Mouse (Mus musculus): ENCODE measurements around the gene Atp8a1. TPM values are rescaled to one million over a fixed set of nuclear protein-coding genes. Genes with fewer than 3 reads are reported as not detected.

Gene Atp8a1
- total RNA-seq, 2 experiments from 2014 or later = 16.6 to 36.1 TPM

DNA sequence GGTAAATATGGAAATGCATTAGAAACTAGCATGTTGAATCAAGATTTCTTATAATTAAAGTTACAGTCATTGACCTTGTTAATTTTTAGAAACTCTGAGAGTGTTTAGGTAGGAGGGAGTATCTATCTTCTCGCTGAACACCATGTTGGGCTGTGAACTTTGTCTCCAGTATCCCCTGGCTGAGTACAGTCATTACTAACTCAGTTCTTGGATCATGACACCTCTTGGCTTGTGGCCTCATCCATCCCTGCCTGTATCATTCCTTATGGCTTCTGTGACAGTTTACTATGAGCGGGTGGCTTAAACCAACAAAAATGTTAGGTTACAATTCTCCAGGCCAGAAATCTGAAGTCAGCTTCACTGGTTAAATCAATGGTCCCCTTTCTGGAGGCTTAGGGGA lies 271.5 kb downstream of the Atp8a1 start:
- no peak for DNase-seq (ENCODE audit: low spot score in 2 of 2)

- DNase-seq (ENCODE audit: low spot score in 2 of 2) = no peak
Measured at GRCm38 (mm10) chr5:67574039-67574438, 273.2 kb downstream of the Atp8a1 start.

DNA sequence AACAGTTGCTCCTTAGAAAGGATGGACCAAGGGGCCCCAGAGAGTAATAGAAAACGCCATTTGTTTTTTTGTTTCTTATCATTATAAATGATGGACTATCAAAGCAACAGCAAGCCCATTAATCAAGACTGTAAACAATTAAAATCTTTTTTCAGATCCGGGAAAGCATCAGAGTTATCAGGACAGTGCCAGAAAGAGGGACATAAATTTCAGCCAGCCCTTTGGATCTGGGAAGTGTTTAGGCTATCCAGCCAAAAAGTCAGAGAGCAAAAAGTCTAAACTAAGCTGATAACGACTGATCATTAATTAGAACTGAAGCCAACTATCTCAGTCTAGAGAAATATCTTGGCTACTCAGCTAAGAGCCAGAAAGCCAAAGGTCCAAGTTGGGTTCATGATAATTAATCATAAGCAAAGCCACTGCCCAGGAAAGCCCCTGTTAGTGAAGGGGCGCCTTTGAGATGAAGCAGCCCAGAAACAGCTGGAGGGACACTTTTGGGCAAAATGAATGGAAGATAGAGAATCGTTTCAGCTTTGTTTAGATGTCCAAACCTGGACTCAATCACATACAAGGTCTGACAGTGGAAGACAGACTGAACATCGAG lies 274.6 kb downstream of the Atp8a1 start:
- no peak for DNase-seq (ENCODE audit: low spot score in 2 of 2)

Small RNAs within 50 kb of the gene (microRNA-seq; reads per million reads assigned to microRNA genes)
- 0 reads per million in 2 experiments for gene Gm23617 (ENCODE audit: borderline number of aligned reads in 2 of 2)

Other genes starting within 250 kb of the Atp8a1 start
- under 1 TPM; 0.36 to 0.74 TPM for gene Shisa3, start 239.6 kb downstream of the Atp8a1 start, total RNA-seq (2021)
- gene Gm5108, start 94.2 kb upstream of the Atp8a1 start, total RNA-seq (2021) = not detected
- not detected for gene Gm21905, start 99.0 kb upstream of the Atp8a1 start, total RNA-seq (2021)
- gene Grxcr1, start 184.4 kb upstream of the Atp8a1 start, total RNA-seq (2021) = not detected

All from adrenal gland, adult 18-20 months (tissue).